Mouse (Mus musculus) hindbrain, embryonic 13.5 days (tissue): ENCODE results near the gene Gm13693. TPM values are rescaled to one million over a fixed set of nuclear protein-coding genes. Genes with fewer than 3 reads are reported as not detected.
"Not testable (repeated sequence)": the region's sequence is repeated elsewhere in the genome, so short reads cannot be mapped to it uniquely, and the experiment has no call there.

Source experiments
- ATAC-seq: fragments of 200-750 bp; cut with Nextera tagmentation; 2 replicates; pipeline ENCODE4 v1.8.0; 2017; ENCODE audit warnings: moderate TSS enrichment; ENCODE audit not compliant: low FRiP score
- H3K27ac ChIP-seq: fragments of 300-500 bp; sonication (generic); 2 replicates; pipeline ENCODE4 v1.5.1; 2015; ENCODE audit warnings: inconsistent platforms, mild to moderate bottlenecking, moderate library complexity
- H3K27me3 ChIP-seq: fragments of 300-500 bp; sonication (generic); 2 replicates; pipeline ENCODE4 v1.6.1; 2015; ENCODE audit warnings: mild to moderate bottlenecking, inconsistent platforms
- H3K36me3 ChIP-seq: fragments of 300-500 bp; sonication (generic); 2 replicates; pipeline ENCODE4 v1.6.1; 2015; ENCODE audit warnings: mild to moderate bottlenecking, inconsistent platforms
- H3K4me1 ChIP-seq: fragments of 300-500 bp; sonication (generic); replicated peaks from 2 replicates; pipeline ENCODE4 v1.6.1; 2015; ENCODE audit warnings: inconsistent platforms
- H3K4me2 ChIP-seq: fragments of 300-500 bp; sonication (generic); 2 replicates; pipeline ENCODE4 v1.6.1; 2015; ENCODE audit warnings: inconsistent platforms, mild to moderate bottlenecking, moderate library complexity
- H3K4me3 ChIP-seq: fragments of 300-500 bp; sonication (generic); 2 replicates; pipeline ENCODE4 v1.5.1; 2015; ENCODE audit warnings: mild to moderate bottlenecking, inconsistent platforms
- H3K9ac ChIP-seq: fragments of 300-500 bp; sonication (generic); 2 replicates; pipeline ENCODE4 v1.6.1; 2015; ENCODE audit warnings: mild to moderate bottlenecking, inconsistent platforms
- H3K9me3 ChIP-seq: fragments of 300-500 bp; sonication (generic); 2 replicates; pipeline ENCODE4 v1.6.1; 2016; ENCODE audit warnings: inconsistent platforms
- WGBS: fragments of 180-500 bp; shearing (Covaris S2); methylation state at CpG from one replicate; pipeline ENCODE4 v1.1.7; 2015; 5-methylcytosine and 5-hydroxymethylcytosine counted together
- polyA plus RNA-seq: library from polyadenylated mRNA; unstranded; fragments of >200 nt; fragmentation: Nextera tagmentation; extraction: Ambion mirVana; gene quantifications from 2 replicates; pipeline ENCODE4 v1.2.1, GENCODE M21; 2015

Gene Gm13693
- polyA plus RNA-seq = not detected in 2 replicates

GRCm38 (mm10) chr2:83961203-83961602 lies at the start of gene Gm13693:
TSS of gene Gm13693 (plus strand) at chr2:83961503.
- ATAC-seq, H3K4me1 ChIP-seq, H3K9me3 ChIP-seq, H3K9ac ChIP-seq, H3K4me3 ChIP-seq, H3K4me2 ChIP-seq, H3K27me3 ChIP-seq, H3K27ac ChIP-seq, H3K36me3 ChIP-seq: not testable (repeated sequence)
- WGBS = no CpG with 5 or more reads among the region's 6 CpGs

- Histone ChIP-seq H3K9me3 (no peaks in the 10 kb centered on the region), H3K9ac (no peak overlapping the region), H3K27ac (no peak overlapping the region), H3K4me1 (no peaks in the 10 kb centered on the region), H3K4me2 (no peak overlapping the region), H3K27me3 (no peaks in the 10 kb centered on the region), H3K36me3 (no peaks in the 10 kb centered on the region), H3K4me3 (no peak overlapping the region)
- ATAC-seq = no peak
- 59% methylated on average over 2 of the region's 2 CpGs for WGBS
Observed at GRCm38 (mm10) chr2:83929478-83930088, 31.7 kb upstream of the Gm13693 start.

- Histone ChIP-seq H3K36me3 (no peaks in the 10 kb centered on the region), H3K9ac (peak within 1 kb of the TSS; percentile 53; the same call in 1 of the 2 replicates), H3K27me3 (no peaks in the 10 kb centered on the region), H3K4me2 (peak within 1 kb of the TSS; percentile 56), H3K4me1 (peaks cover 11% of the 10 kb centered on the region; the same call in 1 of the 2 replicates), H3K27ac (peak within 1 kb of the TSS; percentile 40), H3K4me3 (peak within 1 kb of the TSS; percentile 38), H3K9me3 (no peaks in the 10 kb centered on the region)
- WGBS = under 1% methylated on average over 20 of the region's 20 CpGs
- peak; percentile 99 for ATAC-seq
Observed at GRCm38 (mm10) chr2:83940931-83941361, 20.4 kb upstream of the Gm13693 start, which contains the start of gene Zswim2. TSS of gene Zswim2 (minus strand) at chr2:83941228.

- peak overlapping the region; percentile 38 for H3K4me3 ChIP-seq
- peak; percentile 70; the same call in 1 of the 2 replicates for ATAC-seq
- H3K9ac ChIP-seq = no peak overlapping the region
- peak overlapping the region; percentile 56 for H3K4me2 ChIP-seq
- no peaks in the 10 kb centered on the region for H3K36me3 ChIP-seq
- H3K27ac ChIP-seq = no peak overlapping the region
- 42% methylated on average over 3 of the region's 3 CpGs for WGBS
- no peaks in the 10 kb centered on the region for H3K9me3 ChIP-seq
- H3K4me1 ChIP-seq = peaks cover 11% of the 10 kb centered on the region; the same call in 1 of the 2 replicates
- H3K27me3 ChIP-seq = no peaks in the 10 kb centered on the region
Observed at GRCm38 (mm10) chr2:83941378-83941777, 19.9 kb upstream of the Gm13693 start.

GRCm38 (mm10) chr2:83941792-83942191 lies 19.5 kb upstream of the Gm13693 start:
- Histone ChIP-seq H3K27ac (no peak overlapping the region), H3K36me3 (no peaks in the 10 kb centered on the region), H3K27me3 (no peaks in the 10 kb centered on the region), H3K9me3 (no peaks in the 10 kb centered on the region), H3K4me1 (peaks cover 11% of the 10 kb centered on the region; the same call in 1 of the 2 replicates), H3K9ac (no peak overlapping the region), H3K4me2 (no peak overlapping the region), H3K4me3 (no peak overlapping the region)
- 85% methylated on average over 4 of the region's 4 CpGs for WGBS
- no peak for ATAC-seq

- not testable (repeated sequence) for H3K4me2 ChIP-seq
Observed at GRCm38 (mm10) chr2:83955393-83955792, 5.9 kb upstream of the Gm13693 start, which contains the start of gene Gm13698. TSS of gene Gm13698 (plus strand) at chr2:83955693.

GRCm38 (mm10) chr2:83967013-83967412 lies 5.7 kb downstream of the Gm13693 start, which contains the start of gene Gm13695:
TSS of gene Gm13695 (plus strand) at chr2:83967313.
- not testable (repeated sequence) for ATAC-seq, H3K4me1 ChIP-seq, H3K4me2 ChIP-seq, H3K27ac ChIP-seq, H3K4me3 ChIP-seq, H3K36me3 ChIP-seq, H3K9ac ChIP-seq, H3K27me3 ChIP-seq, H3K9me3 ChIP-seq
- WGBS = no CpG with 5 or more reads among the region's 6 CpGs

More at GRCm38 (mm10) chr2:83955393-83955792, 5.9 kb upstream of the Gm13693 start, which contains the start of gene Gm13698:
- H3K36me3 ChIP-seq, H3K9me3 ChIP-seq, ATAC-seq, H3K27me3 ChIP-seq, H3K27ac ChIP-seq, H3K9ac ChIP-seq, H3K4me1 ChIP-seq, H3K4me3 ChIP-seq: not testable (repeated sequence)
- WGBS = no CpG with 5 or more reads among the region's 6 CpGs

- H3K4me2 ChIP-seq, H3K27ac ChIP-seq, H3K36me3 ChIP-seq, H3K9ac ChIP-seq, H3K27me3 ChIP-seq, H3K9me3 ChIP-seq, ATAC-seq, H3K4me3 ChIP-seq, H3K4me1 ChIP-seq: not testable (repeated sequence)
- WGBS = no CpG with 5 or more reads among the region's 6 CpGs
Observed at GRCm38 (mm10) chr2:83972823-83973222, 11.5 kb downstream of the Gm13693 start, which contains the start of gene Gm13696. TSS of gene Gm13696 (plus strand) at chr2:83973123.

GRCm38 (mm10) chr2:83978633-83979032 lies 17.3 kb downstream of the Gm13693 start, which contains the start of gene Gm13694:
TSS of gene Gm13694 (plus strand) at chr2:83978933.
- not testable (repeated sequence) for H3K4me2 ChIP-seq, H3K9ac ChIP-seq, H3K4me3 ChIP-seq, H3K27ac ChIP-seq, H3K4me1 ChIP-seq, H3K27me3 ChIP-seq, H3K36me3 ChIP-seq, H3K9me3 ChIP-seq, ATAC-seq
- WGBS = no CpG with 5 or more reads among the region's 6 CpGs

GRCm38 (mm10) chr2:83984443-83984842 lies 23.1 kb downstream of the Gm13693 start, which contains the start of gene Gm13697:
TSS of gene Gm13697 (plus strand) at chr2:83984743.
- ATAC-seq, H3K27ac ChIP-seq, H3K27me3 ChIP-seq, H3K9me3 ChIP-seq, H3K36me3 ChIP-seq, H3K4me3 ChIP-seq, H3K4me2 ChIP-seq, H3K4me1 ChIP-seq, H3K9ac ChIP-seq: not testable (repeated sequence)
- WGBS = no CpG with 5 or more reads among the region's 6 CpGs

- H3K36me3 ChIP-seq, H3K27me3 ChIP-seq, H3K27ac ChIP-seq, H3K9me3 ChIP-seq, H3K4me1 ChIP-seq, ATAC-seq, H3K9ac ChIP-seq, H3K4me3 ChIP-seq, H3K4me2 ChIP-seq: not testable (repeated sequence)
- WGBS = no CpG with 5 or more reads among the region's 6 CpGs
Observed at GRCm38 (mm10) chr2:83990253-83990652, 28.9 kb downstream of the Gm13693 start, which contains the start of gene Gm13691. TSS of gene Gm13691 (plus strand) at chr2:83990553.

- H3K9me3 ChIP-seq, H3K27ac ChIP-seq, H3K27me3 ChIP-seq, H3K4me1 ChIP-seq, H3K4me2 ChIP-seq, H3K36me3 ChIP-seq, ATAC-seq, H3K4me3 ChIP-seq, H3K9ac ChIP-seq: not testable (repeated sequence)
- 61% methylated on average over 8 of the region's 9 CpGs for WGBS
Observed at GRCm38 (mm10) chr2:83993639-83994255, 32.4 kb downstream of the Gm13693 start.
